Mouse (Mus musculus): Measurements from ENCODE around the gene Zfp456.
"Not testable (repeated sequence)": the region's sequence is repeated elsewhere in the genome, so short reads cannot be mapped to it uniquely, and the experiment has no call there.

- TF ChIP-seq GATA1, TAL1 (IDR thresholded peaks at IDR 0.05; ENCODE audit: low read length): not testable (repeated sequence)
These were observed 645 bp upstream of the Zfp456 start for GRCm38 (mm10) chr13:67376255-67376654.

All from erythroblast, embryonic 14.5 days (primary cell).